Mouse (Mus musculus) thymus, adult 2 months (tissue): ENCODE results near the gene Fbxl19. TPM values are rescaled to one million over a fixed set of nuclear protein-coding genes. Genes with fewer than 3 reads are reported as not detected.

Experiments used
- DNase-seq: peaks from one replicate; pipeline ENCODE4 v3.0.0; 2021
- H3K27ac ChIP-seq: fragments of 200-500 bp; 2 replicates; pipeline ENCODE4 v1.5.1; 2012; ENCODE audit warnings: low read length, control low read depth; ENCODE audit not compliant: control insufficient read depth, insufficient read depth
- H3K27me3 ChIP-seq: fragments of 200-500 bp; 2 replicates; pipeline ENCODE4 v1.6.1; 2012; ENCODE audit warnings: mild to moderate bottlenecking, low read length, moderate library complexity, mixed read lengths; ENCODE audit not compliant: control insufficient read depth, insufficient read depth
- H3K36me3 ChIP-seq: fragments of 200-500 bp; 2 replicates; pipeline ENCODE4 v1.6.1; 2012; ENCODE audit warnings: mild to moderate bottlenecking, low read length, moderate library complexity; ENCODE audit not compliant: control insufficient read depth, insufficient read depth
- H3K4me1 ChIP-seq: fragments of 200-500 bp; replicated peaks from 2 replicates; pipeline ENCODE4 v1.6.1; 2012; ENCODE audit warnings: low read length; ENCODE audit not compliant: control insufficient read depth, insufficient read depth
- H3K4me3 ChIP-seq: fragments of 200-500 bp; 2 replicates; pipeline ENCODE4 v1.5.1; 2012; ENCODE audit warnings: mild to moderate bottlenecking, low read length, control low read depth, moderate library complexity; ENCODE audit not compliant: control insufficient read depth, insufficient read depth
- CTCF ChIP-seq: fragments of 200-500 bp; IDR thresholded peaks from 2 replicates; pipeline ENCODE4 v1.5.1; 2012; ENCODE audit warnings: mild to moderate bottlenecking, control low read depth, low read length, moderate library complexity, borderline replicate concordance; ENCODE audit not compliant: control insufficient read depth, poor library complexity, insufficient read depth; ENCODE audit errors: extremely low read depth
- POLR2A ChIP-seq: fragments of 200-500 bp; IDR thresholded peaks from 2 replicates; pipeline ENCODE4 v1.6.1; 2012; ENCODE audit warnings: mild to moderate bottlenecking, low read length, control low read depth, moderate library complexity; ENCODE audit not compliant: control insufficient read depth, poor library complexity, insufficient read depth; ENCODE audit errors: extremely low read depth
- WGBS: fragments of 180-500 bp; shearing (Covaris S2); methylation state at CpG from one replicate; pipeline ENCODE4 v1.1.7; 2018; 5-methylcytosine and 5-hydroxymethylcytosine counted together
- polyA plus RNA-seq: library from polyadenylated mRNA; depleted of rRNA; stranded (reverse); fragments of >200 nt; gene quantifications from 2 replicates; pipeline ENCODE4 v1.2.3, GENCODE M21; 2012; rRNA removed

Gene Fbxl19
- 38.9 and 43.7 TPM in 2 replicates for polyA plus RNA-seq

GRCm38 (mm10) chr7:127744366-127745045, at the start of gene Fbxl19:
Gene Fbxl19, plus strand, starts transcription at chr7:127744543.
- Histone ChIP-seq H3K4me1 (peaks cover 15% of the 10 kb centered on the region), H3K27me3 (no peaks in the 10 kb centered on the region), H3K27ac (peak within 1 kb of the TSS; percentile 64; the same call in 1 of the 2 replicates), H3K36me3 (peaks cover under 1% of the 10 kb centered on the region; the same call in 1 of the 2 replicates), H3K4me3 (peak within 1 kb of the TSS; percentile 81)
- peak; percentile 72 for DNase-seq
- no peak for TF ChIP-seq CTCF
- TF ChIP-seq POLR2A: no peak
- under 1% methylated on average over 26 of the region's 26 CpGs for WGBS

- H3K27me3 ChIP-seq: no peaks in the 10 kb centered on the region
- TF ChIP-seq CTCF: no peak
- TF ChIP-seq POLR2A: no peak
- no peaks in the 10 kb centered on the region for H3K4me1 ChIP-seq
- H3K27ac ChIP-seq: no peak overlapping the region
- H3K36me3 ChIP-seq: no peaks in the 10 kb centered on the region
- no peak overlapping the region for H3K4me3 ChIP-seq
- no peak for DNase-seq
- WGBS: 90% methylated on average over 6 of the region's 6 CpGs
Measured at GRCm38 (mm10) chr7:127698986-127699385, 45.4 kb upstream of the Fbxl19 start.

GRCm38 (mm10) chr7:127700712-127701331, 43.5 kb upstream of the Fbxl19 start:
- Histone ChIP-seq H3K4me3 (no peak overlapping the region), H3K36me3 (no peaks in the 10 kb centered on the region), H3K27ac (no peak overlapping the region), H3K27me3 (no peaks in the 10 kb centered on the region), H3K4me1 (no peaks in the 10 kb centered on the region; the same call in 1 of the 2 replicates)
- TF ChIP-seq CTCF (no peak), POLR2A (no peak)
- 52% methylated on average over 3 of the region's 3 CpGs for WGBS
- DNase-seq: no peak

- TF ChIP-seq POLR2A: no peak
- TF ChIP-seq CTCF: no peak
- 97% methylated on average over 8 of the region's 8 CpGs for WGBS
- Histone ChIP-seq H3K4me1 (peaks cover 12% of the 10 kb centered on the region), H3K27ac (no peak overlapping the region), H3K4me3 (no peak overlapping the region), H3K27me3 (no peaks in the 10 kb centered on the region), H3K36me3 (no peaks in the 10 kb centered on the region)
- no peak for DNase-seq
Measured at GRCm38 (mm10) chr7:127703561-127704178, 40.7 kb upstream of the Fbxl19 start.

- Histone ChIP-seq H3K4me1 (peaks cover 15% of the 10 kb centered on the region), H3K27ac (no peak overlapping the region), H3K27me3 (no peaks in the 10 kb centered on the region), H3K36me3 (no peaks in the 10 kb centered on the region), H3K4me3 (no peak overlapping the region)
- no peak for DNase-seq
- TF ChIP-seq POLR2A (no peak), CTCF (no peak)
- WGBS: 95% methylated on average over 6 of the region's 6 CpGs
Measured at GRCm38 (mm10) chr7:127704598-127704997, 39.7 kb upstream of the Fbxl19 start.

- H3K4me3 ChIP-seq: no peak overlapping the region
- no peak for DNase-seq
- no peak overlapping the region for H3K27ac ChIP-seq
- H3K4me1 ChIP-seq: peaks cover 15% of the 10 kb centered on the region
- no peaks in the 10 kb centered on the region for H3K27me3 ChIP-seq
- no peaks in the 10 kb centered on the region for H3K36me3 ChIP-seq
- 73% methylated on average over 4 of the region's 4 CpGs for WGBS
- TF ChIP-seq POLR2A: no peak
- TF ChIP-seq CTCF: no peak
Measured at GRCm38 (mm10) chr7:127705706-127706105, 38.6 kb upstream of the Fbxl19 start.
